ENCODE assay signal across 8 mouse cellular contexts in the genomic region with DNA sequence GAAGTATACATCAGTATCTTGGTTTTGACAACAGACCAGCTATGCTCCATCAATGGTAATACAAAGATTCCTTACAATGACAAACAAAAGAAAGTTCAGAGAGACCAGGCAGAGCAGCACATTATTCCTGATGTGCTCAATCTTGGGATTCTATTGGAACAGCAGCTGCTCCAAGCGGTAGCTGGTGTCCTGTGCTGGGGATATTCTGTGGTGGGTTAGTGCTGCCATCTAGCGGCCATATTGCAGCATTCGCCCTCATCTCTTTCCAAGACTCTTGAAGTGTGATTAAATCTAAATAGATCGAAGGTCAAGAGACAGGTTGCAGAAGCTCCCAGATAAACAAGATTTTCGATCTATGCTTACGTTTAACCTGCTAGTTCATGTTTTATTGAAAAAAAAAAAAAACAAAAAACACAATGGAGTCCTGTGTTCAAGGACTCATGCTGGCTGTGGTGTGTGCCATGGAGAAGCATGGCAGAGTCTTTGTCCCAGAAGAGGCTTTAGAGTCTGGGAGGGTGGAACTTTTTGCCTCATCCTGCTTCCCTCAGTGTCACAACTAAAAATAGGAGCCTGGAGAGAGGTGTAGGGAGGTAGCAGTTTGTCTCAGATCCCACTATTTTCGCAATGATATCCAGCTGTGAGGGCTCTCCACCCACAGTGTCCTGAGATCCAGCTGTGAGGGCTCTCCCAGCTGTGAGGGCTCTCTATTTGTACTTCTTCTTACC.
DNase-seq lines count a peak whose midpoint lies in the region; TF ChIP-seq lines count a peak whose summit lies in the region.

No protein-coding gene starts in this region.

- H3K27me3 ChIP-seq in liver, adult 2 months (ENCODE audit: control insufficient read depth, insufficient read depth, low read length), result no peaks in the 10 kb centered on the region
- no peaks in the 10 kb centered on the region for H3K27me3 ChIP-seq in testis, adult 2 months (ENCODE audit: control insufficient read depth, insufficient read depth, low read length)

- TF ChIP-seq POLR2A in liver, adult 2 months (IDR thresholded peaks at IDR 0.05; ENCODE audit: extremely low read depth, insufficient read depth, low read length), result no peak
- no peak for TF ChIP-seq POLR2A in testis, adult 2 months (IDR thresholded peaks at IDR 0.05; ENCODE audit: control insufficient read depth, low read depth, low read length)

- TF ChIP-seq CTCF in liver, adult 2 months (IDR thresholded peaks at IDR 0.05; ENCODE audit: low read depth, low read length), result peak; percentile 82
- TF ChIP-seq CTCF in testis, adult 2 months (IDR thresholded peaks at IDR 0.05; ENCODE audit: control insufficient read depth, insufficient read depth, insufficient replicate concordance, low read depth, low read length), result peak; percentile 80; the same call in 1 of the 2 replicates

- H3K79me2 ChIP-seq in liver, adult 2 months (ENCODE audit: control insufficient read depth, insufficient read depth, low read length), result no peaks in the 10 kb centered on the region

- WGBS in liver, adult 2 months, result 8% methylated on average over 7 of the region's 7 CpGs

- H3K4me1 ChIP-seq in liver, adult 2 months (ENCODE audit: control insufficient read depth, insufficient read depth, low read length), result no peaks in the 10 kb centered on the region
- H3K4me1 ChIP-seq in testis, adult 2 months (ENCODE audit: control insufficient read depth, insufficient read depth, low read length), result peaks cover 2% of the 10 kb centered on the region; the same call in 1 of the 2 replicates

- no peak overlapping the region for H3K9ac ChIP-seq in liver, adult 2 months (ENCODE audit: low read depth, low read length)

- no peaks in the 10 kb centered on the region for H3K36me3 ChIP-seq in liver, adult 2 months (ENCODE audit: control insufficient read depth, insufficient read depth, low read length)
- H3K36me3 ChIP-seq in testis, adult 2 months (ENCODE audit: control insufficient read depth, insufficient read depth, low read length), result no peaks in the 10 kb centered on the region

- DNase-seq in A20 (ENCODE audit: low read depth, low spot score) (peak; percentile 58), ZHBTc4 (ENCODE audit: low read depth, low spot score) (peak; percentile 87)
- peak; percentile 46 to 74 for DNase-seq in cerebellum, postnatal 4 days (ENCODE audit: low spot score in 2 of 2)
- DNase-seq in gastrocnemius, postnatal 10 days, result peak; percentile 70
- peak; percentile 66 for DNase-seq in kidney, adult 9 months
- peak; percentile 56 for DNase-seq in liver, adult 2 months (ENCODE audit: extremely low read depth, low read depth, low spot score)
- peak; percentile 73 for DNase-seq in neural tube, embryonic 10.5 days (ENCODE audit: extremely low spot score, low spot score)

- no peak overlapping the region for H3K4me3 ChIP-seq in liver, adult 2 months (ENCODE audit: insufficient read depth, low read depth, low read length)
- H3K4me3 ChIP-seq in testis, adult 2 months (ENCODE audit: control insufficient read depth, low read depth, low read length), result no peak overlapping the region

- H3K27ac ChIP-seq in liver, adult 2 months (replicated peaks; ENCODE audit: insufficient read depth, low read depth, low read length), result no peak overlapping the region
- no peak overlapping the region for H3K27ac ChIP-seq in testis, adult 2 months (ENCODE audit: control insufficient read depth, insufficient read depth, low read depth, low read length)
